Mouse (Mus musculus): ENCODE results near the gene Nexn. TPM values are rescaled to one million over a fixed set of nuclear protein-coding genes. Genes with fewer than 3 reads are reported as not detected.

Nexn gene
- polyA plus RNA-seq, 1 experiment: 1.6 TPM

DNA sequence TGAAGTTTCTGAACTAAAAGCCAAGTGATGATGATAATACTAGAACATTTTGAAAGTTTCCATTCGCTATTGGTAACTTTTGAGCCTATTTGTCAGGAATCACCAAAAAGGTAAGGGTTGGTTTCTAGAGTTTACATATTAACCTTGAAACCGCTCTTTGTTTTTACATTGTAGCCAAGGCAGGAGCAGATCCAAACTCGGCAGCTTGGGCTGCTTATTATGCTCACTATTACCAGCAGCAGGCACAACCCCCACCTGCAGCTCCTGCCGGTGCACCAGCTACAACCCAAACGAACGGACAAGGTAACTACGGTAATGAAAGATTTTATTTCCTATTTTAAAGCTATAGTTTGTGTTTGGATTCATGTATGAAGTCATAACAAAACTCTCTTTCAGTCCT lies 40.2 kb downstream of the Nexn start:
- no peak for TF ChIP-seq POLR2A (IDR thresholded peaks at IDR 0.05; ENCODE audit: borderline replicate concordance, low read depth, low read length)
- no peak for TF ChIP-seq CTCF (IDR thresholded peaks at IDR 0.05; ENCODE audit: low read depth, low read length)
- no peak overlapping the region for H3K27ac ChIP-seq (ENCODE audit: insufficient read depth, low read depth, low read length)
- H3K4me1 ChIP-seq (ENCODE audit: control insufficient read depth, insufficient read depth, low read length): no peaks in the 10 kb centered on the region

GRCm38 (mm10) chr3:152224918-152225317 lies 41.2 kb downstream of the Nexn start:
- Histone ChIP-seq H3K4me1 (ENCODE audit: control insufficient read depth, insufficient read depth, low read length) (no peaks in the 10 kb centered on the region), H3K27ac (ENCODE audit: insufficient read depth, low read depth, low read length) (no peak overlapping the region), H3K4me3 (ENCODE audit: insufficient read depth, low read length) (no peak overlapping the region)
- no peak for TF ChIP-seq CTCF (IDR thresholded peaks at IDR 0.05; ENCODE audit: low read depth, low read length)
- no peak for TF ChIP-seq POLR2A (IDR thresholded peaks at IDR 0.05; ENCODE audit: borderline replicate concordance, low read depth, low read length)

More for the DNA sequence above, 40.2 kb downstream of the Nexn start:
- H3K4me3 ChIP-seq (ENCODE audit: insufficient read depth, low read length): no peak overlapping the region

DNA sequence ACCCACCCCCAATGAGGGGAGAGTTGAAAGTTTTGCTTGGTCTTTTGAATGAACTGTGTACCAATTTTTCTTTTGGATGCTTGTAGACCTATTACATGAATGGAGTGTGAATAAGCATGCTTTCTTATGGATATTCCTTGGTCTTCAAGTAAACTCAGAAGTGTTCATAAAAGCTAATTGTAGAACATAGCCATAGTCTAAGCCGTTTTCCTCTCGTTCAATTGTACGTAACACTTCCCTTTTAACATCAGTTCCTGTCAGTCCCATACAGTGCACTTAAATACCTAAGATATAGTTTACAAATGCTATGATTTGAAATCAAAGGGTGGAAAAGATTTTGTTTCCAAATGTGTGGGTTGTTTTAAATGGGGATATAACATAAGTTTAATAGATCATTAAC lies 52.7 kb downstream of the Nexn start:
- H3K4me1 ChIP-seq (ENCODE audit: control insufficient read depth, insufficient read depth, low read length): peaks cover 6% of the 10 kb centered on the region
- TF ChIP-seq POLR2A (IDR thresholded peaks at IDR 0.05; ENCODE audit: borderline replicate concordance, low read depth, low read length) (no peak), CTCF (IDR thresholded peaks at IDR 0.05; ENCODE audit: low read depth, low read length) (no peak)
- H3K4me3 ChIP-seq (ENCODE audit: insufficient read depth, low read length): peak overlapping the region; percentile 15; the same call in 1 of the 2 replicates
- H3K27ac ChIP-seq (ENCODE audit: insufficient read depth, low read depth, low read length): no peak overlapping the region

DNA sequence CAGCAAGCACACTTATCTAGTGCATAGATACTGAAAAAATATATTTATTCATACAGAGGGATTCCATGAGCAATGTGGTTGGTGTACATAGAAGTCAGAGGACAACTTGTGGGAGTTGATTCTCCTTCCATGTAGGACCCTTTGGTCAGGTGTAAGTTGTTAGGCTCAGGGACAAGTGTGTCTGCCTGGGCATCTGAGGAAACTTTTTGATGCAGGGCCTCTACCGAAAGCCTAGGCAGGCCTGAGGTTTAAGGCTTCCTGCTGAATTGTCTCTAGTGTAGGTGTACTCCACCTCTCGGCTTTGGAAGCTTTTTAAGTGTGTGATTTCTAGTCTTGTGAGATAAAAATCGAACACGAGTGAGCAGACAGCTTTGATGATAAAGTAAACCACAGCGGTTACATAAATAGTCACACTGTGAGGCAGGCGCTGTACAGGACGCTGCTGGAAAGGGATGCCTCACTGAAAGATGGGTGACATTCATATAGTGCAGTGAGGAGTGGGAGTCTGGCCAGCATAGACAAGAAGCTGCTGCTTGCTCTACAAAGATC lies 54.3 kb downstream of the Nexn start:
- peaks cover 10% of the 10 kb centered on the region for H3K4me1 ChIP-seq (ENCODE audit: control insufficient read depth, insufficient read depth, low read length)
- TF ChIP-seq POLR2A (IDR thresholded peaks at IDR 0.05; ENCODE audit: borderline replicate concordance, low read depth, low read length) (no peak), CTCF (IDR thresholded peaks at IDR 0.05; ENCODE audit: low read depth, low read length) (no peak)
- H3K4me3 ChIP-seq (ENCODE audit: insufficient read depth, low read length): peak overlapping the region; percentile 97
- H3K27ac ChIP-seq (ENCODE audit: insufficient read depth, low read depth, low read length): no peak overlapping the region; the same call in 1 of the 2 replicates

DNA sequence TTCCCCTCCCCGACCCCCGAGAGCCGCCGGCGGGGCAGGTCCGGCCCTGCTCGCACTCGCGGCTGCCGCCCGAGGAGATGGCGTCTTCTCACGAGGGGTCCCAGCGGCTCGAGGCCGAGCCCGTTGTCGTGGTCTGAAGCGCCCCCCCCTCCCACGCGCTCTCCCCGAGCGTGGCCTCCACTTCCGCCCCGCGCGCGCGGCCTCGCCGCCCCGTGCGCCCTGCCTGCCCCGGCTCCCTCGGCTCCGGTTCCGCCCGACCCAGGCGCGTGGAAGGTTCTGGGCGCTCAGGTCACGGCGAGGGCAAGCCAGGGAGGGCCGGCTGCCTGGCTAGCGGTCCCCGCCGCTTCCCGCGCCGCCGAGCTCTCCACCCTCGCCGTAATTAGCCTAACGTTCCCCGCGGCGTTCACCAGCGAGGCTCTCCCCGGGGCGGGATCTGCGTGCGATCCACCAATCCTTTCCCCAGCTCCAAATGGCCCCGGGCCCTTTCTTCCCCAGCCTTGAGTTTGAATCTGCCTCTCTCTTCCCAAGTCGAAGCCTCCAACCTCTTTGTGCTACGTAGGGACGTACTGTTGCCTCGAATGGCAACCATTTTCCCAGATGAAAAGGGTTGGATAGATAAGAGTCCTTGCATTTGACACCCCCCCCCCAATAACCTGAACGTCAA lies 55.3 kb downstream of the Nexn start:
- Histone ChIP-seq H3K4me3 (ENCODE audit: insufficient read depth, low read length) (peak overlapping the region; percentile 97), H3K4me1 (ENCODE audit: control insufficient read depth, insufficient read depth, low read length) (peaks cover 10% of the 10 kb centered on the region), H3K27ac (ENCODE audit: insufficient read depth, low read depth, low read length) (peak overlapping the region; percentile 91)
- TF ChIP-seq CTCF (IDR thresholded peaks at IDR 0.05; ENCODE audit: low read depth, low read length): no peak
- TF ChIP-seq POLR2A (IDR thresholded peaks at IDR 0.05; ENCODE audit: borderline replicate concordance, low read depth, low read length): no peak

DNA sequence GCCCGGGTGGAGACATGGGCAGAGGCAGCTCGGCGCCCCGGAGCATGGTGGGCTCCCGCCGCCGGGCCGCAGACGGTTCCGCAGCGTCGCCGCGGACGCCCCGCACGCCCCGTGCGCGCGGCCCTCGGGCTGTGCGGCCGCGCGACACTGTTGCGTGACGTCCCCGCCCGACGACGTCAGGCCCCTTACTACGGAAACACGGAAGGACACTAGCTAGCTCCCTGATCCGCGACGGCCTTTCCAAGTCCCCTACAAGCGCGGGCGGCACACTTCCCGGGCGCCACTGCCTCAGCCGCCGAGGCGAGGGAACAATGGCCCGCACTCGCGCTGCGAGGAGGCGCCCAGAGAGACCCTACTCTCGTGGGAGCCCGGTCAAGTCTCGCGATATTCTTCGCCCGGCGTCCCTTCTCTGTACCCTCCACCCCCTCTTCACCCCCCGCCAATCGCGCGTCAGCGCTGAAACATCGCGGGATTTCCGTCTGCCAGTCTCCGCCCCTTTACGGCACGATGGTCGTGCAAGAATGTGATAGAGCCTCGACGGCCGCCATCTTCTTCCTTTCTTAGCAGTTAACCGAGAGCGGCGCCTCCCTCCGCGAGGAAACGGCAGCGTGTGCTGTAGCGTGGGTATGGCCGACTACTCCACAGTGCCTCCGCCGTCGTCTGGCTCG lies 56.0 kb downstream of the Nexn start, which contains the start of the genes Dnajb4 and Fubp1:
Dnajb4 (minus strand) TSS at position 336 of the 668 bp plus-strand sequence.
Fubp1 (plus strand) TSS at position 456 of the 668 bp plus-strand sequence.
- Histone ChIP-seq H3K27ac (ENCODE audit: insufficient read depth, low read depth, low read length) (peak within 1 kb of the TSS; percentile 99), H3K4me3 (ENCODE audit: insufficient read depth, low read length) (peak within 1 kb of the TSS; percentile 97), H3K4me1 (ENCODE audit: control insufficient read depth, insufficient read depth, low read length) (peaks cover 10% of the 10 kb centered on the region)
- TF ChIP-seq CTCF (IDR thresholded peaks at IDR 0.05; ENCODE audit: low read depth, low read length) (no peak), POLR2A (IDR thresholded peaks at IDR 0.05; ENCODE audit: borderline replicate concordance, low read depth, low read length) (0 out of 2 replicates have a peak, but pooled peaks have one; percentile 41)

GRCm38 (mm10) chr3:152209177-152209966 lies 56.8 kb downstream of the Nexn start:
- peaks cover 10% of the 10 kb centered on the region for H3K4me1 ChIP-seq (ENCODE audit: control insufficient read depth, insufficient read depth, low read length)
- peak overlapping the region; percentile 99 for H3K27ac ChIP-seq (ENCODE audit: insufficient read depth, low read depth, low read length)

DNA sequence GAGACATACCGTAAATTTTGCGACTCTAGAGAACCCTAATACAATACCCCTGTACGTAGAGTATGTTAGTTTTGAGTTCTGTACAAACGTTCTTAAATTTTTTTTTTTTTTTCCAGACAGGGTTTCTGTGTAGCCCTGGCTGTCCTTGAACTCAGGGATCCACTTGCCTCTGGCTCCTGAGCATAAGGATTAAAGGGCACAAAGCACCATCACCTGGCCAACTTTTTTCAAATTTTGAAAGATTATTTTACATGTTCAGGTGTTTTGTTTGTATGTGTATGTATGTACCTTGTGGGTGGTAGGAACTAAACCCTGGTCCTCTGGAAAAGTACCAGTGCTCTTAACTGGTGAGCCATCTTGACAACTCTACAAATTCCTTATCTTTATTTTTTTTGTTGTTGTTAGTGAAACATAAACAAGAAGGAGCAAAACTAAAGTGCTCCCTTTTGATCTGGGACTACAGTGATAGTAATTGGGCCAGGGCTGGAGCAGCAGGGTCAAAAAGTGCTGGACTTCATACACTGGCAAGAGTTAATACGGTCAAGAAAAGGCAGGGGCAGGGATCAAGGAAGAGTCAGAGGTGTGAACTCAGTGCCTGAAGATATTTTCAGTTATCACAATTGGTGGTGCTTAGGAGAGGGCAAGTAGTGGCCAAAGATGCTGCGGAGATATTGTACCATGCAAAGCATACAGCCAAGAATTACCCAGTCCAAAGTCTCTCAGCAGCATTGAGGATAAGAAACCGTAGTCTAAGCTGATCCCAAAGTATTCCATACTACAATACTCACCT lies 57.9 kb downstream of the Nexn start:
- Histone ChIP-seq H3K4me3 (ENCODE audit: insufficient read depth, low read length) (no peak overlapping the region), H3K4me1 (ENCODE audit: control insufficient read depth, insufficient read depth, low read length) (peaks cover 10% of the 10 kb centered on the region)

More at GRCm38 (mm10) chr3:152209177-152209966, 56.8 kb downstream of the Nexn start:
- H3K4me3 ChIP-seq (ENCODE audit: insufficient read depth, low read length): peak overlapping the region; percentile 96
- no peak for TF ChIP-seq POLR2A (IDR thresholded peaks at IDR 0.05; ENCODE audit: borderline replicate concordance, low read depth, low read length)
- no peak for TF ChIP-seq CTCF (IDR thresholded peaks at IDR 0.05; ENCODE audit: low read depth, low read length)

DNA sequence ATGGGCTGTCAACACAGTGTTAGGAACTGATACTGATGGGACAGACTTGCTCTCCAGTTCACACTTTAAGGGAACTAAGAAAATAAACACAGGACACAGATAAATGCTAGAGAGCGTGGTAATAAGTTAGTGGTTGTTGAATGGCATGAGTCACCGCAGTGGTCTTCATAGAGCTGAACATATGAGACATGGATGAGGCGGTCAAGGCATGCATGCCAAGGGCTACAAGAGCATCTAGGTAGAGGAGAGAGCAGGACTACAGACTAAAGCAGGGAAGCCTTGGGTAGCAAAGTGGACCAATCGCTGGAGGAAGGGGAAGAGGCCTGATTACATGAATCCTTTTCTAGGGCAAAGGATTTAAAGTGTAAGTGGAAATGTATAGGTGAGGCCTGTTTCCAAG lies 59.0 kb downstream of the Nexn start:
- TF ChIP-seq POLR2A (IDR thresholded peaks at IDR 0.05; ENCODE audit: borderline replicate concordance, low read depth, low read length) (no peak), CTCF (IDR thresholded peaks at IDR 0.05; ENCODE audit: low read depth, low read length) (no peak)
- Histone ChIP-seq H3K27ac (ENCODE audit: insufficient read depth, low read depth, low read length) (no peak overlapping the region), H3K4me3 (ENCODE audit: insufficient read depth, low read length) (no peak overlapping the region), H3K4me1 (ENCODE audit: control insufficient read depth, insufficient read depth, low read length) (peaks cover 6% of the 10 kb centered on the region)

More for the DNA sequence above, 57.9 kb downstream of the Nexn start:
- H3K27ac ChIP-seq (ENCODE audit: insufficient read depth, low read depth, low read length): no peak overlapping the region
- TF ChIP-seq CTCF (IDR thresholded peaks at IDR 0.05; ENCODE audit: low read depth, low read length) (no peak), POLR2A (IDR thresholded peaks at IDR 0.05; ENCODE audit: borderline replicate concordance, low read depth, low read length) (no peak)
